Mouse (Mus musculus) cerebellum, adult 2 months (tissue): ENCODE measurements around the gene Hyou1.

Experiments used
- CTCF ChIP-seq: fragments of 200-500 bp; IDR thresholded peaks from 2 replicates; pipeline ENCODE4 v1.5.1; 2011; ENCODE audit warnings: low read depth, mild to moderate bottlenecking, control low read depth, low read length, moderate library complexity, borderline replicate concordance; ENCODE audit not compliant: insufficient read depth
- POLR2A ChIP-seq: fragments of 200-500 bp; IDR thresholded peaks from 2 replicates; pipeline ENCODE4 v1.6.1; 2011; ENCODE audit warnings: low read length, control low read depth, borderline replicate concordance; ENCODE audit not compliant: insufficient read depth

- TF ChIP-seq CTCF, result no peak
- TF ChIP-seq POLR2A, result no peak
Observed at GRCm38 (mm10) chr9:44348546-44348945, 30.7 kb upstream of the Hyou1 start.
